Mouse (Mus musculus): ENCODE data around the gene Myo3b. TPM values are rescaled to one million over a fixed set of nuclear protein-coding genes. Genes with fewer than 3 reads are reported as not detected.

Gene Myo3b
- polyA plus RNA-seq, 1 experiment from 2014 or later: 0.41 TPM

DNA sequence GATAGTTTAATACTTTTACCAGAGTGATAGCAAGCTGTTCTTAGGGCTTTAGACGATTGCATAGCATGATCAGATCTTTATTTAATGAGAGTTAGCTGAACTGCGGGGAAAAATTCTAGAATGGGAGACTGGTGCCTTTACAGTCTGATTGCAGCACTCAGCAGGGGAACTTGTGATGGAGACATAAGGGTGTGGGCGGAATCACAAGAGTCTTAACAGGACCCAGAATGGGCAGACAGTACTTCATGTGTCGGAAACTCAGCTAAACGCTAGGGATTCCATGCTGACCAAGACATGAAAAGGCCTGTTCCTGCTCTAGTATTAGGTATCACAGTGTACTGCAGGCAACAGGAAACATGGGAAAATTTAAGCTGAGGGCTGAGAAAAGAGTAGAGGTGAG is 13.2 kb upstream of the Myo3b start:
- WGBS: 86% methylated on average over 5 of the region's 5 CpGs
- H3K4me3 ChIP-seq: no peak overlapping the region
- H3K4me1 ChIP-seq (replicated peaks): no peaks in the 10 kb centered on the region
- no peak overlapping the region for H3K27ac ChIP-seq (ENCODE audit: poor library complexity, severe bottlenecking)
- H3K4me2 ChIP-seq: no peak overlapping the region
- H3K9ac ChIP-seq: no peak overlapping the region
- peaks cover 26% of the 10 kb centered on the region for H3K36me3 ChIP-seq
- no peaks in the 10 kb centered on the region for H3K27me3 ChIP-seq (replicated peaks)
- H3K9me3 ChIP-seq (replicated peaks): peaks cover 7% of the 10 kb centered on the region; the same call in 1 of the 2 replicates
- ATAC-seq (ENCODE audit: insufficient number of reproducible peaks, low FRiP score): no peak

DNA sequence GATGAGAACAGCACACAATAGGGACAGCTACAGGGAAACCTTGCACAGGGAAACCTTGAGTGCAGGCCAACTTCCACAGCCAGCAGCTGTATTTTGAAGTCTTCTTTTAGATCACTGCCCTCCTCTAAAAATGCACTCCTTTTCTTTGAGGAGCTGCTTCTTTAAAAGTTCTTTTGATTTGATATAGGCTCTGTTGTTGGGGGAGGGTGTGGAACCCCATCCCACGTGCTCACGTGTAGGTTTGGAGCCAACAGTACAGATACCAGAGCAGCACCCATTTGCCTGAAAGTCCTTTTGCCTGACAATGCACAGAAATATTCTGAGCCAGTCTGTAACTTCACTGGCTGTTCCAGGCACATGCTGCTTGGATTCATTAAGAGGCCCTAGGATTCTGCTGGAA is 7.5 kb upstream of the Myo3b start:
- 79% methylated on average over 2 of the region's 2 CpGs for WGBS
- Histone ChIP-seq H3K4me3 (no peak overlapping the region), H3K4me1 (replicated peaks) (no peaks in the 10 kb centered on the region), H3K36me3 (no peaks in the 10 kb centered on the region), H3K4me2 (no peak overlapping the region), H3K9me3 (replicated peaks) (peaks cover 7% of the 10 kb centered on the region; the same call in 1 of the 2 replicates), H3K27ac (ENCODE audit: poor library complexity, severe bottlenecking) (no peak overlapping the region), H3K9ac (no peak overlapping the region), H3K27me3 (replicated peaks) (no peaks in the 10 kb centered on the region)
- ATAC-seq (ENCODE audit: insufficient number of reproducible peaks, low FRiP score): no peak

DNA sequence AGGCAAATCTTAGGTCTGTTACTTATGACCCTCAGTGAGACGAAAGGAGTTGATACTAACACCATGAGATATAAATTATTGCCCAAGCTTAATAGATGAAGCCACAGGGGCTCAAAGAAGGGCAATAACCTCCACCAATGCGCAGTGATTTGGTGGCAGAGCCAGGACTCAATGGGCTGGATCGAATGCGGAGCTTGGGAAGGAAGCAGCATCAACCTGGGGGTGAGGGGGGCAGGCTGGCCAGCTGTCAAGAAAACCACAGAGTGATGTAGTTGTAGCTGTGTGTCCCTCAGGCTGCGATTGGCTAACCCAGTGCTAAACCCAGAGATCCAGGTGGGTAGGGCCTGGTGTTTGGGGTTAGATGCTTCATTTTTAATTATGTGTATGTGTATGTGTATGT is 4.0 kb upstream of the Myo3b start:
- H3K4me3 ChIP-seq: no peak overlapping the region
- H3K27me3 ChIP-seq (replicated peaks): no peaks in the 10 kb centered on the region
- no peak overlapping the region for H3K9ac ChIP-seq
- H3K27ac ChIP-seq (ENCODE audit: poor library complexity, severe bottlenecking): no peak overlapping the region
- H3K4me2 ChIP-seq: no peak overlapping the region
- H3K4me1 ChIP-seq (replicated peaks): no peaks in the 10 kb centered on the region
- no peak for ATAC-seq (ENCODE audit: insufficient number of reproducible peaks, low FRiP score)
- WGBS: 83% methylated on average over 5 of the region's 5 CpGs
- H3K9me3 ChIP-seq (replicated peaks): no peaks in the 10 kb centered on the region
- no peaks in the 10 kb centered on the region for H3K36me3 ChIP-seq

DNA sequence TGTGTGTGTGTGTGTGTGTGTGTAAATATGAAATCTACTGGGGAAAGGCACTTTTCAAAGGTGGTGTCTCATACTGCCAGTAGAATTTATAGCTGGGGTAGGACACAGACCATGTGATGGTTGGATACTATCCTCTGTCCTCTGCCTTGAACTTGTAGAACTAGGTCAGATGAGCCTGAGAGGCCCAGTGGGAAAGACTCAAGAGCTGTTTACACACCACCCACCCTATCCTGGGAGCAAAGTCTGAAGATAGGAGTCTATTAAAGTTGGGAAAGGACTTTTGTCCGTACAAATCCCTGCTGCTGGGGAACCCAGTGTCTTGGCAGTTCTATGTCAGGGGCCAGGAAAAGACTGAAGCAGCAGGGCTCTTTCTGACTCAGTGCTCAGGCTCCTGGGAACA is 3.6 kb upstream of the Myo3b start:
- no peaks in the 10 kb centered on the region for H3K27me3 ChIP-seq (replicated peaks)
- H3K9me3 ChIP-seq (replicated peaks): no peaks in the 10 kb centered on the region
- no peak overlapping the region for H3K9ac ChIP-seq
- no peak overlapping the region for H3K4me2 ChIP-seq
- H3K36me3 ChIP-seq: no peaks in the 10 kb centered on the region
- no peak overlapping the region for H3K4me3 ChIP-seq
- H3K4me1 ChIP-seq (replicated peaks): no peaks in the 10 kb centered on the region
- no peak overlapping the region for H3K27ac ChIP-seq (ENCODE audit: poor library complexity, severe bottlenecking)
- 65% methylated on average over 1 of the region's 1 CpGs for WGBS
- ATAC-seq (ENCODE audit: insufficient number of reproducible peaks, low FRiP score): no peak

DNA sequence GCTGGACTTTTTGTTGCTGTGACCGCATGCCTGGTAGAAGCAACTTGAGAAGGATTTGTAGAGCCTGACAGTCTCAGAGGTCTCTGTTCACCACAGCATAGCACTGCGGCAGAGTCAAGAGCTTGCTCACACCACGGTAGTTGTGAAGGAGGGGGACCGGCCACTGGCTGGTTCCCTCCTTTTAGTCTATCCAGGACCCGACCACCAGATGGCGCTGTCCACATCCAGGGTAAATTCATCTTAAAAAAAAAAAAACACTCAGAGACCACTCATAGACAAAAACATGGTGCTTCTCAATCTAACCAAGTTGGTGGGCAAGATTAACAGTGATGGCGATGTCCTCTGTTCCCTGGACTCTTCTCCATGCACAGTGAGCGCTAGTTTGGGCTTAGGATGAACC is 1.7 kb upstream of the Myo3b start:
- H3K36me3 ChIP-seq: no peaks in the 10 kb centered on the region
- H3K4me3 ChIP-seq: no peak overlapping the region
- H3K9me3 ChIP-seq (replicated peaks): no peaks in the 10 kb centered on the region
- no peak overlapping the region for H3K9ac ChIP-seq
- ATAC-seq (ENCODE audit: insufficient number of reproducible peaks, low FRiP score): no peak
- no peak overlapping the region for H3K27ac ChIP-seq (ENCODE audit: poor library complexity, severe bottlenecking)
- no peak overlapping the region for H3K4me2 ChIP-seq
- H3K4me1 ChIP-seq (replicated peaks): no peaks in the 10 kb centered on the region
- H3K27me3 ChIP-seq (replicated peaks): no peaks in the 10 kb centered on the region
- 68% methylated on average over 8 of the region's 8 CpGs for WGBS

DNA sequence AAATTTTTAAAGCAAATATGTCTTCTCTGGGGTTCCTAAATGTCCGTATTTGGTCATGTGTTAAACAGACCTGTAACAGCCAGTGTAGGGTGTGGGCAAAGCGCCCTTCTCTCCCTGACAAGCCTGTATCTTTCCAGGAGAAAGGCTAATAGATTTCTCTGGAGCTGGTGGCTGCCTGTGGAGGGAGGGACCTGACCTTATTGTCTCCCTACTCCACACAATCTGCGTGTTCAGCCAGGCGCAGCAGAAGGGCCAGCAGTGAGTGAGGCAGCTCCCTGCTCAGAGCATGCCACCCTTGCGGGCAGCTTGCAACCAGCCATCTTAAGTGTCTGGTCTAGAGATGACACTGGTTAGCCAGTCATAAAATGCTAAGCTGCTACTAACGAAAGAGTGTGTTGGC is 5.5 kb downstream of the Myo3b start:
- H3K9ac ChIP-seq: no peak overlapping the region
- no peaks in the 10 kb centered on the region for H3K36me3 ChIP-seq
- H3K27me3 ChIP-seq (replicated peaks): no peaks in the 10 kb centered on the region
- no peak overlapping the region for H3K4me3 ChIP-seq
- no peak overlapping the region for H3K4me2 ChIP-seq
- ATAC-seq (ENCODE audit: insufficient number of reproducible peaks, low FRiP score): no peak
- H3K27ac ChIP-seq (ENCODE audit: poor library complexity, severe bottlenecking): no peak overlapping the region
- H3K4me1 ChIP-seq (replicated peaks): no peaks in the 10 kb centered on the region
- 62% methylated on average over 6 of the region's 6 CpGs for WGBS
- H3K9me3 ChIP-seq (replicated peaks): no peaks in the 10 kb centered on the region

DNA sequence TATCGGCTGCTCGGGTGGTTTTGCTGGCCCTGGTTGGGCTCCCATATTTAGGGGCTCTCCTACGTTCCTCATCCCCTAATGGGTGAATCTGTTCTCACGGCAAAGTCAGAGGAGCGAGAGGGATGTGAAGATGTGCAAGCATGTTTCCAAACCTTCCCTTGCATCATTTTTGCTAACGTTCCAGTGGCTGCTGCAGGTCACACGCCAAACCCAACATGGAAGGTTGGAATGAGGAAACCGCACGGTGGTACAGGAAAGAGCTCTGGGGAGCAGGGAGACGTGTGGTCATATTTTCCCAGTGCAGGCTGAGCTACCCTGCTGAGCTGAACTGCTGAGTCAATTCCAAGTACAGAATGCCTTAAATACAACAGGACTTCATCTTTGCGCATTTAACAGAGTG is 8.9 kb downstream of the Myo3b start:
- Histone ChIP-seq H3K36me3 (no peaks in the 10 kb centered on the region), H3K4me3 (no peak overlapping the region), H3K27ac (ENCODE audit: poor library complexity, severe bottlenecking) (no peak overlapping the region), H3K27me3 (replicated peaks) (no peaks in the 10 kb centered on the region), H3K9me3 (replicated peaks) (no peaks in the 10 kb centered on the region), H3K4me1 (replicated peaks) (no peaks in the 10 kb centered on the region), H3K4me2 (no peak overlapping the region), H3K9ac (no peak overlapping the region)
- WGBS: 83% methylated on average over 11 of the region's 11 CpGs
- no peak for ATAC-seq (ENCODE audit: insufficient number of reproducible peaks, low FRiP score)

DNA sequence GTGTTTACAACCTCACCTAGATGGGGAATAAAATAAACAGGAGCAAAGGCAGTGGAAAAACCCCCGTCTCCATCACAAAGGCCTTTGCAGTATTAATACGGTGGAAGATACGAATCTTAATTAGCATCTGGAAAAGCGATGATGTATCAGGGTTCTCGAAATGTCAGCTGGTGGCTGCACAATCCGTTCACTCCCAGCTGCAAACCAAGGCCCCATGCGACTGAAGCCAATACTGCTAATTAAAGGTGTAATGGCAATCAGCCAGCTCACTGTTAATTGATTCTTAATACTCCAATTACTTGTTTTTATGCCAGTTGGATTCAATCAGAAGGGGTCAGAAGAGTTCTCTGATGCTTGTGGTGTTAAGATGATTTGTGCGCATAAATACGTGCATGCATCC is 14.9 kb downstream of the Myo3b start:
- peaks cover 9% of the 10 kb centered on the region; the same call in 1 of the 2 replicates for H3K27me3 ChIP-seq (replicated peaks)
- H3K27ac ChIP-seq (ENCODE audit: poor library complexity, severe bottlenecking): no peak overlapping the region
- H3K4me2 ChIP-seq: no peak overlapping the region
- H3K9ac ChIP-seq: no peak overlapping the region
- ATAC-seq (ENCODE audit: insufficient number of reproducible peaks, low FRiP score): no peak
- H3K9me3 ChIP-seq (replicated peaks): no peaks in the 10 kb centered on the region
- 90% methylated on average over 9 of the region's 9 CpGs for WGBS
- H3K36me3 ChIP-seq: no peaks in the 10 kb centered on the region
- H3K4me3 ChIP-seq: no peak overlapping the region
- H3K4me1 ChIP-seq (replicated peaks): no peaks in the 10 kb centered on the region

DNA sequence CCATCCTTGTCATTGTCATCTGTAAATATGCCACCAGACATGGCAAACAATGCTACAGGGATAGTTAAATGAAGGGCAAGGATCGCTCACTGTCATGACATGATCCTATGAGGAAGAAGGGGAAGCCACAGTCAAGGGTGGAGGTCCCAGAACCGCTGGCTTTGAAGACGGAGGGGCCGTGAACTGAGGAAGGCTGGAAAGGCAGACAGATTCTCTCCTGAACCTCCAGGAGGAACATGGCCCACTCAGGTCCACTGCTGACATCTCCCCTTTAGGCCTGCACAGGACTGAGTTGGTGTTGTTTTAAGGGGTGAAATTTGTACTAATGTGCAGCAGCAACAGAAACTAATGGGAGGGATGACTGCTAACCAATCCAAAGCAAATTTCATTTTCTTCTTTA is 19.3 kb downstream of the Myo3b start:
- Histone ChIP-seq H3K27me3 (replicated peaks) (peaks cover 9% of the 10 kb centered on the region; the same call in 1 of the 2 replicates), H3K27ac (ENCODE audit: poor library complexity, severe bottlenecking) (no peak overlapping the region)

DNA sequence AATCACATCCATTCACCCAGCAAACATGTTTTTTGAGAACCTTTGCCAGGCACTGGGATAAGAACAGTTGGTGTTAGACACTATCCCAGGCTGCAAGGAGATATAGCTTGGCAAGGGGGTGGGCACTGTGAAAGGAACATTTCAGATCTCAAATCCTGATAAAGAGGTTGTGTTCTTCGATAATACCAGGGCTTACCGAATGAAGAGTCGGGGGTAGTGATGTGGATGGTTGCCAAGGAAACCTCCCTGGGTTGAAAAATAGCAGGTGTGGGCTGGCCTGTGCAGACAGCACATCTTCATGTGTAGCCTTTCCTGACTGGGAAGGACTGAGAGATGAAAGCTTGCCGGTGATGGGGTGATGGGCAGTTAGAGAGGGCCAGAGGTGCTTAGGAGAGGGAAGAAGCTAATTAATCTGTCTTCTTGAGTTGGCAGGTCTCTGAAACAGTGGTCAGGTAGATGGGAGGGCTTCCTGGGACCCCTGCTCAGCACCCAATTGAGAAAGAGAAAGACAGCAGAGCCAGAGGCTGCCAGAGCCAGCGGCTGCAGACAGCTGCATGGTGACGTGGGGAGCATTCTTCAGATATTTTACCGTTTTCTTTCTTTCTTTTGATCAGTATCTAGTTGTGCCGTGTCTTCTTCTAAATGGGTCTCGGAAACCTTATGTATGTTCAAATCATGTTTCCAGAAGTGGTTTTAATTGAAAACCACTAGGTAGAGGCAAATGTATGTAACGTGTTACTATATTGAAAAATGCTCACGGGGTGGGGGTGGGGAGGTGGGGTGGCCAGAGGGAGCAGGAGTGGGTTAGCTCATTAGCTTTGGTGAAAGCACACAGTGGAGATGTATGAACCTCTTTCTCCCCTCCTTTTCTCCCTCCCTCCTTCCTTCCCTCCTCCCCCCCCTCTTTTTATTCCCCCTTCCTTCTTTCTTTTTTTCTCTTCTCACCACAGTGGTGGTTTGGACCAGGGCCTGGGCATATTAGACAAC is 21.7 kb downstream of the Myo3b start:
- Histone ChIP-seq H3K9ac (no peak overlapping the region), H3K36me3 (no peaks in the 10 kb centered on the region), H3K9me3 (replicated peaks) (no peaks in the 10 kb centered on the region), H3K27me3 (replicated peaks) (peaks cover 10% of the 10 kb centered on the region; the same call in 1 of the 2 replicates), H3K27ac (ENCODE audit: poor library complexity, severe bottlenecking) (no peak overlapping the region), H3K4me3 (no peak overlapping the region), H3K4me2 (no peak overlapping the region), H3K4me1 (replicated peaks) (no peaks in the 10 kb centered on the region)
- 54% methylated on average over 11 of the region's 11 CpGs for WGBS
- no peak for ATAC-seq (ENCODE audit: insufficient number of reproducible peaks, low FRiP score)

More for the DNA sequence above, 19.3 kb downstream of the Myo3b start:
- Histone ChIP-seq H3K9ac (no peak overlapping the region), H3K4me2 (no peak overlapping the region), H3K4me3 (no peak overlapping the region), H3K4me1 (replicated peaks) (no peaks in the 10 kb centered on the region), H3K36me3 (no peaks in the 10 kb centered on the region), H3K9me3 (replicated peaks) (no peaks in the 10 kb centered on the region)
- ATAC-seq (ENCODE audit: insufficient number of reproducible peaks, low FRiP score): no peak
- 82% methylated on average over 4 of the region's 4 CpGs for WGBS

DNA sequence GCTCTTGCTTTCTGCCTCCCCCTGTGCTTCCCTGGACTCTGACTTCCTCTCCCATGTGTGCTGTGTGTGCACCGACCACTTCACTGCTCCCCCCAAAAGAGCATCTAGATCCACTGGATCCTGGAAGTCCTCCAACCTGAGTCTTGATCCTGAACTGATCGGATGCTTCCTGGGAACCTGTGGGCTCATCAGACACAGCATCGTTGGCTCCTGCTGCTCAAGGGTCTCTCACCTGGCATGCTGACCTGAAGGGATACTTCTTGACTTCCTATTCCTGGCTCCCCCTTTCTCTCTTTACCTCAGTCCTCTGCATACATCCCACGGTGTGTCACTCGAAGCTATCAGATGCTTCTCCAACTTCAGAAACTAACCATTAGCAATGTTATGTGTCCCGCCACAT is 26.2 kb downstream of the Myo3b start:
- Histone ChIP-seq H3K27me3 (replicated peaks) (peaks cover 10% of the 10 kb centered on the region; the same call in 1 of the 2 replicates), H3K4me2 (no peak overlapping the region), H3K36me3 (no peaks in the 10 kb centered on the region), H3K4me1 (replicated peaks) (peaks cover 14% of the 10 kb centered on the region), H3K9ac (no peak overlapping the region), H3K9me3 (replicated peaks) (no peaks in the 10 kb centered on the region), H3K27ac (ENCODE audit: poor library complexity, severe bottlenecking) (no peak overlapping the region), H3K4me3 (no peak overlapping the region)
- no peak for ATAC-seq (ENCODE audit: insufficient number of reproducible peaks, low FRiP score)
- WGBS: 75% methylated on average over 6 of the region's 6 CpGs

Measured in heart, embryonic 12.5 days (tissue).